Mouse (Mus musculus) testis, adult 2 months (tissue): ENCODE data around the gene P3h4.

Source experiments
- CTCF ChIP-seq: fragments of 200-500 bp; IDR thresholded peaks from 2 replicates; pipeline ENCODE4 v1.5.1; 2012; ENCODE audit warnings: low read depth, mild to moderate bottlenecking, inconsistent platforms, low read length, moderate library complexity; ENCODE audit not compliant: control insufficient read depth, insufficient read depth, insufficient replicate concordance
- POLR2A ChIP-seq: fragments of 200-500 bp; IDR thresholded peaks from 2 replicates; pipeline ENCODE4 v1.6.1; 2012; ENCODE audit warnings: low read depth, mild to moderate bottlenecking, inconsistent platforms, low read length, moderate library complexity; ENCODE audit not compliant: control insufficient read depth

DNA sequence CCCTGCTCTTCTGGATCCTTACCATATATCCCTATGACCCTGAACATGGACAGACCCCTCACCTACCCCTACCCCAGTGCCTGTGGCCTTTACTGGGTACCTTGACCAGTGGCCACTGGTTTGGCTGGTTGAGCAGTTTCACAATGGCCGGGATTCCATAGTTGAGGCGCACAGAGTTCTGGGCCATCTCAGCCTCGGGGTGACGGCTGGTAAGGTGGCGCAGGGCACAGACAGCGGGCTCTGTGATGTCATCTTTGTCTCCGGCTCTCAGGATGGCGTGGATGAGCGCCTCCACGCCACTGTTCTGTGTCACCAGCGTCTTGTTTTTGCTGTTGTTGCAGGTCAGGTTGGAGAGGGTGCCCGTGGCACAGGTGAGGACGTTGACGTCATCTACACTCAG is 36.6 kb downstream of the P3h4 start:
- TF ChIP-seq CTCF (no peak), POLR2A (no peak)
